Mouse (Mus musculus) embryonic facial prominence, embryonic 14.5 days (tissue): ENCODE results near the gene Lrfn5. TPM values are rescaled to one million over a fixed set of nuclear protein-coding genes. Genes with fewer than 3 reads are reported as not detected.

Source experiments
- ATAC-seq: fragments of 200-750 bp; cut with Nextera tagmentation; 2 replicates; pipeline ENCODE4 v1.8.0; 2017; ENCODE audit warnings: low read depth, moderate number of reproducible peaks, moderate TSS enrichment
- DNase-seq: peaks from one replicate; pipeline ENCODE4 v3.0.0-alpha.2; 2015; ENCODE audit warnings: low spot score
- H3K27ac ChIP-seq: fragments of 300-500 bp; sonication (generic); replicated peaks from 2 replicates; pipeline ENCODE4 v1.5.1; 2014; ENCODE audit warnings: low read depth, mild to moderate bottlenecking, low read length, moderate library complexity
- H3K27me3 ChIP-seq: fragments of 300-500 bp; sonication (generic); replicated peaks from 2 replicates; pipeline ENCODE4 v1.6.1; 2014; ENCODE audit warnings: low read length; ENCODE audit not compliant: control insufficient read depth, insufficient read depth
- H3K36me3 ChIP-seq: fragments of 300-500 bp; sonication (generic); 2 replicates; pipeline ENCODE4 v1.6.1; 2014; ENCODE audit warnings: low read length, mixed read lengths; ENCODE audit not compliant: control insufficient read depth, insufficient read depth
- H3K4me1 ChIP-seq: fragments of 300-500 bp; sonication (generic); 2 replicates; pipeline ENCODE4 v1.6.1; 2014; ENCODE audit warnings: antibody characterized with exemption, low read length; ENCODE audit not compliant: control insufficient read depth, insufficient read depth
- H3K4me2 ChIP-seq: fragments of 300-500 bp; sonication (generic); 2 replicates; pipeline ENCODE4 v1.6.1; 2014; ENCODE audit warnings: low read depth, mild to moderate bottlenecking, low read length, moderate library complexity, mixed read lengths
- H3K4me3 ChIP-seq: fragments of 300-500 bp; sonication (generic); 2 replicates; pipeline ENCODE4 v1.5.1; 2014; ENCODE audit warnings: low read depth, mild to moderate bottlenecking, low read length
- H3K9ac ChIP-seq: fragments of 300-500 bp; sonication (generic); 2 replicates; pipeline ENCODE4 v1.6.1; 2014; ENCODE audit warnings: low read depth, mild to moderate bottlenecking, low read length, moderate library complexity, mixed read lengths
- H3K9me3 ChIP-seq: fragments of 300-500 bp; sonication (generic); 2 replicates; pipeline ENCODE4 v1.6.1; 2016; ENCODE audit warnings: low read length; ENCODE audit not compliant: control insufficient read depth
- WGBS: fragments of 180-500 bp; shearing (Covaris S2); extraction: QIAGEN DNeasy Blood & Tissue Kit; methylation state at CpG from one replicate; pipeline ENCODE4 v1.1.7; 2014; 5-methylcytosine and 5-hydroxymethylcytosine counted together
- polyA plus RNA-seq: library from polyadenylated mRNA; unstranded; fragments of >200 nt; fragmentation: Nextera tagmentation; extraction: Ambion mirVana; gene quantifications from 2 replicates; pipeline ENCODE4 v1.2.1, GENCODE M21; 2014

The Lrfn5 gene
- polyA plus RNA-seq, 1 experiment from 2014 or later, result 5.0 TPM

DNA sequence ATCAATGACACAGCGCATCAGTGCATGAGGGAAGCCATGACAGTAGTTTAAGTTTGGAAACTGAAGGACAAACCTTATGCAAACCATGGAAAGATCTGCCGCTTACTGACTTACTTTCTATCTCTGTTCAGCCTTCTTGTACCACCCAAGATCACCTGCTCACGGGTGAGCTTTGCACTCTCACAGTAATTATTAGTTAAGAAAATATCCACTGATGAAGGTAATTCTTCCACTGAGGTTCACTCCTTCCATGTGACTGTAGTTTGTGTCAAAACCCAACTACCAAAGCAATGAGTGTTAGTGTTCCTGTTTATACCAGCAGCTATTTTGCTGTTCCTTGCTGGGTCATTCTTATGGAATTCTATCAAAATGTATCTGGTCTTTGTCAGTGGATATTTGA lies 84.9 kb downstream of the Lrfn5 start:
- Histone ChIP-seq H3K9ac (no peak overlapping the region), H3K4me2 (no peak overlapping the region), H3K27me3 (no peaks in the 10 kb centered on the region), H3K4me1 (no peaks in the 10 kb centered on the region), H3K36me3 (no peaks in the 10 kb centered on the region), H3K4me3 (no peak overlapping the region), H3K9me3 (no peaks in the 10 kb centered on the region), H3K27ac (no peak overlapping the region)
- WGBS, result 91% methylated on average over 3 of the region's 3 CpGs
- ATAC-seq (no peak), DNase-seq (no peak)

DNA sequence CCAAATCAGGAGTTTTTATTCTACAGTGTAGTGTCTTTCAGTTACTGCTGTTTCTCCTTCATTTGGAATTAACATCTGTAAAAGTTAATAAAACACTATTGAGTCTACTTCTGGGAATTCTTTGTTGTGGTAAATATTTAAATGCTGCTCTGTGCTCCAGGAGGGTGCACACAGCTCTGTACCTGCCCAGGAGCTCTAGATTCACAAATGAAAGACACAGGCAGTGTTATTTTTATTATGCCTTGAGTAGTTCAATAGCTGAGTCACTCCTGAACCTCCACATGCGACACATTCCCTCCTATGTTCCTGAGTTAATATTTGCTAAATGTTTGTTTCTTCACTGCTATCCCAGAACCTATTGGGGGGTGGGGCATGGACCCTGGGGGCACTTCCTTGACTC lies 87.1 kb downstream of the Lrfn5 start:
- Histone ChIP-seq H3K4me1 (no peaks in the 10 kb centered on the region), H3K36me3 (no peaks in the 10 kb centered on the region), H3K27ac (no peak overlapping the region), H3K9ac (no peak overlapping the region), H3K27me3 (no peaks in the 10 kb centered on the region), H3K9me3 (no peaks in the 10 kb centered on the region), H3K4me2 (no peak overlapping the region), H3K4me3 (no peak overlapping the region)
- 52% methylated on average over 1 of the region's 1 CpGs for WGBS
- DNase-seq, result no peak
- ATAC-seq, result no peak

DNA sequence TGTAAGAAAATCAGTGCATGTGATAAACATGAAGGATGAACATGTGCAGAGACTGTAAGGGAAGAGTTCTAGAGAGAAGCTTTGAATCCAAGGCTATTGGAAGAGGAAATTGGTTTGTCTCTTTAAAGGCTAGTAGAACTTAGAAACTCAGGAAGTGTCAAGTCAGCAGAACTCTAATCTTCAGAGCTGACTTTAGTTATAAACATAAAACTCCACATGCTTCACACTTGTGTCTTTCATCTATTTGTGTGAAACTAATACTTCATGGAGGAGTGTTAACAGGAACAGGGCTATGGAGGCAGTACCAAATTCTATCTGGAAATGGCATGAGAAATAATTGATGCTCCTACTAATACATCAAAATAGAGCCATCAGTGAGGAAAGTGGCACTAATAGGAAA lies 101.6 kb downstream of the Lrfn5 start:
- Histone ChIP-seq H3K4me2 (no peak overlapping the region), H3K9me3 (no peaks in the 10 kb centered on the region), H3K36me3 (no peaks in the 10 kb centered on the region), H3K27me3 (no peaks in the 10 kb centered on the region), H3K27ac (no peak overlapping the region), H3K4me3 (no peak overlapping the region), H3K4me1 (no peaks in the 10 kb centered on the region), H3K9ac (no peak overlapping the region)
- no peak for ATAC-seq
- no peak for DNase-seq

DNA sequence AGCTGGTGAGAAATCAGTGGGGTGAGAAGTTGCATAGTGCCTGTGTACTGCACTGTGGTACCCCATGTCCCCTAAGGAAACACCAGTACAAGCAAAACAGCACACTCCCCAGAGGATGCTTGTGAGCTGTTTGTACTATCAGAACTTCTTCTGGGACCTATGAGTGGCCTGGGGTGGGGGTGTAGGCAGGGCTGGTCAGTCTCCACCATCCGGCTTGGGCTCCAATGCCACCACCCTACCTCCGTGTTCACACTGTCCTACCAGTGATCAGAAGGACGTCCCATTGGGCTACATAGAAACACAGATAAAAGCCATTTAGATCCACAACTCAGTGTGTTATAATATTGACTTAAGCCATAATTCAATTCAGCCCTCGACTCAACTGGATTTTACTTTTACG lies 131.4 kb downstream of the Lrfn5 start:
- H3K4me3 ChIP-seq, result no peak overlapping the region
- H3K4me2 ChIP-seq, result no peak overlapping the region
- H3K9ac ChIP-seq, result no peak overlapping the region
- H3K27ac ChIP-seq, result no peak overlapping the region
- H3K4me1 ChIP-seq, result no peaks in the 10 kb centered on the region
- no peaks in the 10 kb centered on the region for H3K27me3 ChIP-seq
- DNase-seq, result no peak
- H3K9me3 ChIP-seq, result no peaks in the 10 kb centered on the region
- 81% methylated on average over 5 of the region's 5 CpGs for WGBS
- H3K36me3 ChIP-seq, result no peaks in the 10 kb centered on the region
- ATAC-seq, result no peak

DNA sequence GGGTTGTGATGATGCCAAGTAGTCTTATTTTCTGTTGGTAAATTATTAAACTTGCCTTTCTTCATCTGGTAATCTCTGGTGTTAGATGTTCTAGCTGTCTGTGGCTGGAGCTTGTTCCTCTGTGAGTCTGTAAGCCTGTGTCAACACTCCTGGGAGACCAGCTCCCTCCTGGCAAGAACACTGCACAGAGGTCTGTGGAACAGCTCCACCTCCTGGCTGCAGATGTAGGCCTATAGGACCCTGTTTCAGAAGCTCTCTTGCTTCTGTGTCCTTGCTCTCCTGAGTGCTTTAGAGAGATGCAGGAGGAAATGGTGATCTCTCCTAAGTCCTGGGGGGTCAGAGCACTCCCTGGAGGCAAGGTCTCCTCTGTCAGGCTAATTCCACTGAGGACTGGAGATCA lies 200.2 kb downstream of the Lrfn5 start:
- ATAC-seq (no peak), DNase-seq (peak; percentile 22)
- no peak overlapping the region for H3K4me2 ChIP-seq
- no peaks in the 10 kb centered on the region for H3K36me3 ChIP-seq
- no peak overlapping the region for H3K4me3 ChIP-seq
- no peaks in the 10 kb centered on the region for H3K4me1 ChIP-seq
- no peak overlapping the region for H3K27ac ChIP-seq
- no peaks in the 10 kb centered on the region for H3K9me3 ChIP-seq
- no peaks in the 10 kb centered on the region for H3K27me3 ChIP-seq
- H3K9ac ChIP-seq, result no peak overlapping the region

DNA sequence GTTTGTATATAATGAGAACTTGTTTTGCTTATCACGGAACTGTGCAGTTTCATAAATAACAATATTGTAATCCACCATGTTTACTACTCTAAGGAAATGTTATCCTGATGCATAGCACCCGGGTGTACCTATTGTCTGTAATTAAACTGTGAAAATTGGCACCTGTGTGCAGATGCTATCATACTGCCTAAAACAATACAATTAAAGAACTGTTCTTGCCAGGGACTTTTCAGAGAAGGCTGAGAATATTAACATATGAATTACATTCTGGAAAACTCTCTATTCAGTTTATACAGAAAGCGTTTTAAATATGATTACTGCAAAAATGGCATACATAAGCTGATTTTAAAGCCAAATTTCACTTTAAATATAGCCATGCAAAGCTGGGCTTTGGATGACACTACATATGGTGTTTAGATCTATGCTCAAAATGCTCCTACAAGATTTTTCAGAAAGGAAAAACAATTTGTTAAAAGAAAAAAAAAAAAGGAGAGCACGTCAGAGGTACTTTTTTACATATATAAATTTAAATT lies 284.2 kb downstream of the Lrfn5 start:
- WGBS, result 77% methylated on average over 4 of the region's 4 CpGs
- Histone ChIP-seq H3K9me3 (no peaks in the 10 kb centered on the region), H3K9ac (no peak overlapping the region), H3K27me3 (no peaks in the 10 kb centered on the region), H3K4me3 (no peak overlapping the region), H3K4me2 (no peak overlapping the region), H3K4me1 (no peaks in the 10 kb centered on the region), H3K27ac (no peak overlapping the region), H3K36me3 (no peaks in the 10 kb centered on the region)
- DNase-seq, result no peak
- ATAC-seq, result no peak

DNA sequence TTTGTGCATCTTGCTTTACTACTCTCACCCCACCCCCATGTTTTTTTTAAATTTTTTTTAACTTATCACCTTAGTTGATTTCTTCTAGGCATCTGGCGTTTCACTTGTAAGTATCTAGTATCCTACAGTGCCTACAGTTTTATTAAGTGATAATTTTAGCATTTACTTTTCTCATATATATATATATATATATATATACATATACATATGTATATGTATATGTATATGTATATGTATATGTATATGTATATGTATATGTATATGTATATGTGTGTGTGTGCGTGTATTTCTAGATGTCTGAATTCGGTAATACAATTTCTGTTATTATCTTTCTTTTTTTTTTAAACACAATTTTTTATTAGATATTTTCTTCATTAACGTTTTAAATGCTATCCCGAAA lies 300.7 kb downstream of the Lrfn5 start:
- Histone ChIP-seq H3K27me3 (no peaks in the 10 kb centered on the region), H3K9me3 (no peaks in the 10 kb centered on the region), H3K4me2 (no peak overlapping the region), H3K36me3 (no peaks in the 10 kb centered on the region), H3K4me1 (no peaks in the 10 kb centered on the region), H3K27ac (no peak overlapping the region), H3K4me3 (no peak overlapping the region), H3K9ac (no peak overlapping the region)
- 89% methylated on average over 5 of the region's 5 CpGs for WGBS
- no peak for DNase-seq
- ATAC-seq, result no peak

DNA sequence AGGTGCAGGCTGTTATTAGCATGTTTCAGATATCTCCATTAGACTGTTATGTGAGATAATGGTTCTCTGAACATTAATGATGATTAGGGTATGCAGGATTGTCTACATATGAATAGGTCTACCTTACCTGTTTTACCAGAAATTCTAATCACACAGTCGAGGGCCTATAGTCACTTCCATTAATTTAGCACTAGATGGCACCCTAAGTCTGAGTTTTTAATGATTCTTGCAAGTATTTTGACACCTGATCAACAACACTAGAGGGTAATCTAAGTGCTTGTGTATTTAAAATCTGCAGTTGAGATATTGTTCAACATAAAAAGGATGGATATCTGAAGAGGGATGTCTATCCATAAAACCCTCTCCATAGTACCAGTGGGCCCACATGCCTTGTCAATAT lies 303.4 kb downstream of the Lrfn5 start:
- DNase-seq (peak; percentile 5), ATAC-seq (no peak)
- Histone ChIP-seq H3K4me3 (no peak overlapping the region), H3K4me2 (no peak overlapping the region), H3K4me1 (no peaks in the 10 kb centered on the region), H3K27ac (no peak overlapping the region), H3K36me3 (no peaks in the 10 kb centered on the region), H3K9me3 (no peaks in the 10 kb centered on the region), H3K27me3 (no peaks in the 10 kb centered on the region), H3K9ac (no peak overlapping the region)
- 5% methylated on average over 1 of the region's 1 CpGs for WGBS

DNA sequence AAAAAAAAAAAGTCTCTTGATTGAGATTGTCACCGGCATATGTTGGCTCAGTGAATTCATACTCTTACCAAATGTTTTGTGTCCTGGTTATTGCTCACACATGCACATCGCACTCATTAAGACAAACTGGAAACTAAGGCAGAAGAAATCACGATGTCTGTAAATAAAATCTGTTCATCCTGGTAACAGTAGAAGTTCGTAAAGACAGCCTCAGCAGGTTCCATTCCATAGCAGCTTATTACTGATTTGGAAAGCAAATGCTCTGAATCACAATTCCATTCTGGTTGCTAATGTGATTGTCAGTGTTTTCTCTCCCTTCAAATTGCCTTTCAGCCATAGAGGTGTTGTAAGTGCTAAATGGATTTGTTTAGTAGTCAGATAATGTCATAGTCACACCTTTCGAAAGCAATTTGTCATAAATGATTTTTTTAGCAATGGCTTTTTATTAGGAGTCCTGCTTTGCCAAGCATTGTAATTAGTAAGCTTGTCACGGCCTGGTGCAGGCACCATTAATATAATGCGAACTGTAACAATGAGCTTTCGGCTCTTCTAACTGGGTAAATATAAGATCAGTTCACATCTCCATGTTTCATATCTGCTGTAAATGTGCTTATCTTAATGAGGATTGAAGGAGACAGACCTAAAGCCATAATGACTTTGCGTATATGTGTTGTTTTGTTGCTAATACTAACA lies 319.8 kb downstream of the Lrfn5 start:
- Histone ChIP-seq H3K36me3 (no peaks in the 10 kb centered on the region), H3K4me3 (no peak overlapping the region), H3K9ac (no peak overlapping the region), H3K27me3 (no peaks in the 10 kb centered on the region), H3K4me1 (no peaks in the 10 kb centered on the region), H3K9me3 (no peaks in the 10 kb centered on the region), H3K4me2 (no peak overlapping the region), H3K27ac (no peak overlapping the region)
- ATAC-seq, result no peak
- 85% methylated on average over 9 of the region's 9 CpGs for WGBS
- DNase-seq, result no peak
